Mouse (Mus musculus) CH12.LX (cell line): Measurements from ENCODE around the gene Slc26a1. TPM values are rescaled to one million over a fixed set of nuclear protein-coding genes. Genes with fewer than 3 reads are reported as not detected.

Experiments used
- DNase-seq: peaks from one replicate; pipeline ENCODE4 v3.0.0-alpha.2; 2013; ENCODE audit errors: extremely low read depth
- H3K27ac ChIP-seq: 2 replicates; pipeline ENCODE4 v1.5.1; 2012; ENCODE audit warnings: low read depth, mild to moderate bottlenecking, control low read depth, moderate library complexity; ENCODE audit not compliant: insufficient read depth
- H3K27me3 ChIP-seq: replicated peaks from 2 replicates; pipeline ENCODE3; 2012; ENCODE audit warnings: inconsistent platforms
- H3K36me3 ChIP-seq, 2 experiments: replicated peaks in 1 of 2; 2 replicates each; pipeline versions ENCODE3 to v1.6.1; 2012; ENCODE audit warnings: inconsistent platforms in 1 of 2, low read length in 1 of 2, mild to moderate bottlenecking in 1 of 2, mixed read lengths in 1 of 2, moderate library complexity in 1 of 2; ENCODE audit not compliant: control insufficient read depth in 1 of 2, insufficient read depth in 1 of 2
- H3K4me1 ChIP-seq, 2 experiments: 2 replicates each; pipeline ENCODE4 v1.6.1; 2012; ENCODE audit warnings: inconsistent platforms in 1 of 2, moderate library complexity in 1 of 2; ENCODE audit not compliant: insufficient read depth in 2 of 2, control insufficient read depth in 1 of 2
- H3K4me2 ChIP-seq: 2 replicates; pipeline ENCODE4 v1.6.1; 2012; ENCODE audit warnings: low read depth, mild to moderate bottlenecking, control low read depth; ENCODE audit not compliant: poor library complexity, insufficient read depth, severe bottlenecking
- H3K4me3 ChIP-seq, 3 experiments: fragments of 150-350 bp in 1 of 3; sonication (generic) in 1 of 3; replicated peaks in 1 of 3; 2 replicates each; pipeline versions ENCODE3 to v1.5.1; 2011 to 2012; ENCODE audit warnings: low read depth in 2 of 3, low read length in 2 of 3, mild to moderate bottlenecking in 2 of 3, moderate library complexity in 2 of 3, control low read depth in 1 of 3, improper control_type of control experiment in 1 of 3, inconsistent platforms in 1 of 3, mixed read lengths in 1 of 3; ENCODE audit not compliant: poor library complexity in 1 of 3
- H3K79me2 ChIP-seq: replicated peaks from 2 replicates; pipeline ENCODE4 v1.6.1; 2012; ENCODE audit warnings: mild to moderate bottlenecking, moderate library complexity; ENCODE audit not compliant: control insufficient read depth, poor library complexity, insufficient read depth, severe bottlenecking; ENCODE audit errors: extremely low read depth
- H3K9ac ChIP-seq: 2 replicates; pipeline ENCODE4 v1.6.1; 2012; ENCODE audit warnings: low read depth, mild to moderate bottlenecking, control low read depth, moderate library complexity; ENCODE audit not compliant: insufficient read depth
- H3K9me3 ChIP-seq: replicated peaks from 2 replicates; pipeline ENCODE3; 2012; ENCODE audit warnings: low read length, inconsistent platforms, mixed read lengths
- CHD2 ChIP-seq: IDR thresholded peaks from 2 replicates; pipeline ENCODE4 v1.6.1; 2011; ENCODE audit warnings: low read length, improper control_type of control experiment
- JUN ChIP-seq: IDR thresholded peaks from 2 replicates; pipeline ENCODE4 v1.6.1; 2011; ENCODE audit warnings: low read depth, mild to moderate bottlenecking, low read length, improper control_type of control experiment, moderate library complexity; ENCODE audit not compliant: insufficient read depth
- JUND ChIP-seq: conservative IDR thresholded peaks from 2 replicates; pipeline ENCODE4 v1.6.1; 2011; ENCODE audit warnings: low read depth, low read length, improper control_type of control experiment
- MAFK ChIP-seq: IDR thresholded peaks from 2 replicates; pipeline ENCODE4 v1.6.1; 2011; ENCODE audit warnings: low read length, improper control_type of control experiment; ENCODE audit not compliant: insufficient replicate concordance
- MAX ChIP-seq: IDR thresholded peaks from 2 replicates; pipeline ENCODE4 v1.6.1; 2011; ENCODE audit warnings: low read length, improper control_type of control experiment
- MYC ChIP-seq: IDR thresholded peaks from 2 replicates; pipeline ENCODE4 v1.6.1; 2011; ENCODE audit warnings: low read depth, mild to moderate bottlenecking, improper control_type of control experiment, low read length
- NELFE ChIP-seq: IDR thresholded peaks from 2 replicates; pipeline ENCODE4 v1.6.1; 2011; ENCODE audit warnings: low read depth, low read length, improper control_type of control experiment
- PAX5 ChIP-seq: IDR thresholded peaks from 2 replicates; pipeline ENCODE4 v1.6.1; 2012; ENCODE audit warnings: low read length, inconsistent platforms, mixed read lengths
- POLR2A ChIP-seq: IDR thresholded peaks from 2 replicates; pipeline ENCODE4 v1.6.1; 2011; ENCODE audit warnings: low read depth, mild to moderate bottlenecking, improper control_type of control experiment, low read length
- POLR2AphosphoS2 ChIP-seq: IDR thresholded peaks from 2 replicates; pipeline ENCODE4 v1.6.1; 2011; ENCODE audit warnings: low read depth, low read length, improper control_type of control experiment
- RAD21 ChIP-seq: IDR thresholded peaks from 2 replicates; pipeline ENCODE4 v1.6.1; 2011; ENCODE audit warnings: low read depth, mild to moderate bottlenecking, low read length, improper control_type of control experiment, moderate library complexity
- SIN3A ChIP-seq: IDR thresholded peaks from 2 replicates; pipeline ENCODE4 v1.6.1; 2012; ENCODE audit warnings: low read length, improper control_type of control experiment, inconsistent platforms
- SMC3 ChIP-seq: IDR thresholded peaks from 2 replicates; pipeline ENCODE4 v1.6.1; 2011; ENCODE audit warnings: low read depth, low read length, improper control_type of control experiment
- UBTF ChIP-seq: IDR thresholded peaks from 2 replicates; pipeline ENCODE4 v1.6.1; 2012; ENCODE audit warnings: low read depth, mild to moderate bottlenecking, inconsistent platforms, low read length, improper control_type of control experiment, moderate library complexity
- ZKSCAN1 ChIP-seq: IDR thresholded peaks from 2 replicates; pipeline ENCODE4 v1.6.1; 2012; ENCODE audit warnings: low read depth, inconsistent platforms, low read length, improper control_type of control experiment, borderline replicate concordance
- ZMIZ1 ChIP-seq: IDR thresholded peaks from 2 replicates; pipeline ENCODE4 v1.6.1; 2012; ENCODE audit warnings: low read depth, mild to moderate bottlenecking, inconsistent platforms, low read length, improper control_type of control experiment
- dilution Hi-C: fragments of 300-500 bp; cut with MboI; formaldehyde crosslinking; loops from 2 replicates; pipeline ENCODE4 v1.14.3; 2020; ENCODE audit warnings: low sequenced_read_pairs; ENCODE audit not compliant: extremely low pct_unique_long_range_greater_than_20kb, extremely low pct_ligation_motif_present
- in situ Hi-C: fragments of 300-500 bp; cut with MboI; formaldehyde crosslinking; loops from 3 replicates; pipeline ENCODE4 v1.14.3; 2019; ENCODE audit warnings: low sequenced_read_pairs, low pct_ligation_motif_present, low pct_unique_long_range_greater_than_20kb, mixed read lengths
- polyA plus RNA-seq: library from polyadenylated mRNA; unstranded; fragments of >175 nt; gene quantifications from 2 replicates; pipeline ENCODE4 v1.2.1, GENCODE M21; 2012; ENCODE audit warnings: low read depth; ENCODE audit not compliant: insufficient read length
- total RNA-seq, 2 experiments: library from RNA; depleted of rRNA; stranded (reverse); fragments of 300-350 nt in 1 of 2; fragments of >200 nt in 1 of 2; gene quantifications; 2 replicates each; pipeline ENCODE4 v1.2.3; 2012 to 2014

Gene Slc26a1
- total and polyA plus RNA-seq, 3 experiments, result 0.07 to 0.08 TPM; not detected in 1

DNA sequence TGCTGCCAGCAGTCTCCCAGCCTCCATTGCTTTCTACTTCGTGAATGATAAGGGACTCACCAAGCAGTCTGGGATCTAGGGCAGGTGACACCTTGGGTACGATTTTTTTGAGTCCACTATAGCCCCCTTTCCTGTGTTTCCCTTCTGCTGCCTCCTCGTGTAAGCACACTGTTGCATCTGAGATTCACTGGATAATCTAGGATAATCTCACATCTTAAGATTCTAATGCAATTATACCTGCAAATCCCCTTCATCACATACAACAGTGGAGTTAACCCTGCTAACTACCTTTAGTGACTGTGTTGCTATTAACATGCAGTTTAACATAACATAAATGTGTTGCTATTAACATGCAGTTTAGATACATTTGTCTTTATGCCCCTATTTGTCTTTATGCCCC, 10.3 kb downstream of the Slc26a1 start:
- Histone ChIP-seq H3K9me3 (no peaks in the 10 kb centered on the region), H3K27me3 (peaks cover 6% of the 10 kb centered on the region), H3K4me2 (no peak overlapping the region), H3K4me3 (no peak overlapping the region), H3K36me3 (no peaks in the 10 kb centered on the region), H3K9ac (no peak overlapping the region), H3K27ac (no peak overlapping the region)
- dilution Hi-C loops, result no loop called here
- DNase-seq, result no peak
- in situ Hi-C loops, result loop anchor here (25.0 kb wide), 1 partner anchor 228 kb away; the partner anchor contains the start of genes Atp5k and Mfsd7a
- TF ChIP-seq MAX (no peak), SMC3 (no peak), ZKSCAN1 (no peak), ZMIZ1 (no peak), MYC (no peak), POLR2A (no peak), JUN (no peak), POLR2AphosphoS2 (no peak), JUND (no peak), SIN3A (no peak), MAFK (no peak), CHD2 (no peak), RAD21 (no peak), NELFE (no peak), PAX5 (no peak)
- TF ChIP-seq, all 38 proteins: peak for 0
- no peaks in the 10 kb centered on the region for H3K79me2 ChIP-seq
- H3K4me1 ChIP-seq, result peaks cover 4 to 28% of the 10 kb centered on the region in 2 experiments

DNA sequence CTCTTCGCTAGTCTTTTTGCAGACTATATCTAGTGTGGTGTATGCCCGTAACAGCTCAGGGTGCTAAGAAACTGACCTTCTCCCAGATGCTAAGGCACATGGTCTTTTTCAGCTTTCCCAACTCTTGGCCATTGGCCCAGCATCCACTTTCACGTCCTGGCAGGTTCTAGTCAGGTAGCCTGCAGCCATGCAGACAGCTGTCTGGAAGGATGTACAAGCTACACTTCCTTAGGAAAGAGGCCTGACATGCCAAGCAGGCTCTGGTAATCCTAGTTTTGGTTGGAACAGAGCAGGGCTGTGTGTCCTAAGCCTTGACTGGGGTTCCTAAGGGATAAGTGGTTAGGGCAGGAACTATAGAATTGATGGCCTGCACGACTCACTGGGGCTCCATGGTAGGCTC, 12.6 kb downstream of the Slc26a1 start:
- no peak overlapping the region for H3K4me3 ChIP-seq
- H3K27ac ChIP-seq, result no peak overlapping the region
- peaks cover 5 to 8% of the 10 kb centered on the region in 2 experiments for H3K36me3 ChIP-seq
- no peak overlapping the region for H3K9ac ChIP-seq
- no peaks in the 10 kb centered on the region for H3K79me2 ChIP-seq
- no peak overlapping the region for H3K4me2 ChIP-seq
- peaks cover 6 to 29% of the 10 kb centered on the region in 2 experiments for H3K4me1 ChIP-seq
- no peaks in the 10 kb centered on the region for H3K9me3 ChIP-seq
- dilution Hi-C loops (no loop called here), in situ Hi-C loops (loop anchor here (25.0 kb wide), 1 partner anchor 225 kb away; the partner anchor contains the start of genes Atp5k and Mfsd7a)
- TF ChIP-seq SIN3A, result no peak
- no peak for TF ChIP-seq UBTF
- H3K27me3 ChIP-seq, result peaks cover 6% of the 10 kb centered on the region
- DNase-seq, result no peak
